Mouse (Mus musculus): ENCODE results near the gene Lsm3. TPM values are rescaled to one million over a fixed set of nuclear protein-coding genes. Genes with fewer than 3 reads are reported as not detected.

Lsm3 gene
- polyA plus RNA-seq (2012; rRNA removed), result 127 and 145 TPM in 2 replicates

GRCm38 (mm10) chr6:91515545-91516449, at the start of gene Lsm3, which contains the start of gene Xpc:
Lsm3 (plus strand) TSS chr6:91515928.
Xpc (minus strand) TSS chr6:91515888.

GRCm38 (mm10) chr6:91472868-91473804, 42.6 kb upstream of the Lsm3 start, which contains the start of the genes Chchd4 and Tmem43:
Chchd4 (minus strand) TSS chr6:91473546.
Tmem43 (plus strand) TSS chr6:91473703.

Other genes starting within 250 kb of the Lsm3 start
- gene Wnt7a, start 104.6 kb upstream of the Lsm3 start, polyA plus RNA-seq (2012; rRNA removed), result 12.1 and 18.0 TPM in 2 replicates
- gene Chchd4, start 42.4 kb upstream of the Lsm3 start, polyA plus RNA-seq (2012; rRNA removed), result 13.0 and 14.0 TPM in 2 replicates
- gene Tmem43, start 42.2 kb upstream of the Lsm3 start, polyA plus RNA-seq (2012; rRNA removed), result 50.3 and 51.2 TPM in 2 replicates
- 16.3 and 16.7 TPM in 2 replicates for gene Xpc, start within 50 bp of the Lsm3 start, polyA plus RNA-seq (2012; rRNA removed)
- gene Slc6a6, start 168.1 kb downstream of the Lsm3 start, polyA plus RNA-seq (2012; rRNA removed), result 75.2 and 77.6 TPM in 2 replicates

All from central nervous system, embryonic 14 days (tissue).